Mouse (Mus musculus): ENCODE measurements around the gene Prlh. TPM values are rescaled to one million over a fixed set of nuclear protein-coding genes. Genes with fewer than 3 reads are reported as not detected.

Prlh gene
- polyA plus RNA-seq, 1 experiment from 2014 or later, result not detected

GRCm38 (mm10) chr1:90981346-90981745 is 28.4 kb downstream of the Prlh start:
- no peaks in the 10 kb centered on the region for H3K4me1 ChIP-seq (ENCODE audit: insufficient read depth)
- no peaks in the 10 kb centered on the region for H3K36me3 ChIP-seq (ENCODE audit: insufficient read depth)
- H3K4me2 ChIP-seq, result no peak overlapping the region
- no peaks in the 10 kb centered on the region for H3K27me3 ChIP-seq (ENCODE audit: insufficient read depth, low read length)
- H3K4me3 ChIP-seq (ENCODE audit: low read depth, low read length), result no peak overlapping the region
- H3K9me3 ChIP-seq (ENCODE audit: low read depth, low read length), result no peaks in the 10 kb centered on the region
- no peak for TF ChIP-seq CTCF (IDR thresholded peaks at IDR 0.05; ENCODE audit: low read depth)
- H3K27ac ChIP-seq (ENCODE audit: low read depth), result no peak overlapping the region
- ATAC-seq (ENCODE audit: insufficient read depth) (0 out of 2 replicates have a peak, but pooled peaks have one; percentile 4), DNase-seq (peak; percentile 41)
- H3K9ac ChIP-seq, result no peak overlapping the region
- WGBS, result 53% methylated on average over 3 of the region's 3 CpGs

- no peak for ATAC-seq (ENCODE audit: insufficient read depth)
- Histone ChIP-seq H3K9me3 (ENCODE audit: low read depth, low read length) (no peaks in the 10 kb centered on the region), H3K36me3 (ENCODE audit: insufficient read depth) (no peaks in the 10 kb centered on the region), H3K4me2 (no peak overlapping the region), H3K9ac (no peak overlapping the region), H3K27ac (ENCODE audit: low read depth) (no peak overlapping the region), H3K4me3 (ENCODE audit: low read depth, low read length) (no peak overlapping the region), H3K4me1 (ENCODE audit: insufficient read depth) (peaks cover 3% of the 10 kb centered on the region; the same call in 1 of the 2 replicates), H3K27me3 (ENCODE audit: insufficient read depth, low read length) (no peaks in the 10 kb centered on the region)
- no peak for DNase-seq
- 93% methylated on average over 1 of the region's 1 CpGs for WGBS
- TF ChIP-seq CTCF (IDR thresholded peaks at IDR 0.05; ENCODE audit: low read depth), result no peak
Measured at GRCm38 (mm10) chr1:90995916-90996315, 43.0 kb downstream of the Prlh start.

- Histone ChIP-seq H3K36me3 (ENCODE audit: insufficient read depth) (no peaks in the 10 kb centered on the region), H3K4me2 (no peak overlapping the region), H3K4me1 (ENCODE audit: insufficient read depth) (peaks cover 3% of the 10 kb centered on the region; the same call in 1 of the 2 replicates), H3K4me3 (ENCODE audit: low read depth, low read length) (no peak overlapping the region), H3K9me3 (ENCODE audit: low read depth, low read length) (no peaks in the 10 kb centered on the region), H3K9ac (no peak overlapping the region), H3K27me3 (ENCODE audit: insufficient read depth, low read length) (no peaks in the 10 kb centered on the region), H3K27ac (ENCODE audit: low read depth) (no peak overlapping the region)
- no peak for DNase-seq
- ATAC-seq (ENCODE audit: insufficient read depth), result no peak
- 46% methylated on average over 4 of the region's 4 CpGs for WGBS
- no peak for TF ChIP-seq CTCF (IDR thresholded peaks at IDR 0.05; ENCODE audit: low read depth)
Measured at GRCm38 (mm10) chr1:90997136-90997535, 44.2 kb downstream of the Prlh start.

GRCm38 (mm10) chr1:90997641-90998040 is 44.7 kb downstream of the Prlh start:
- WGBS, result 74% methylated on average over 5 of the region's 5 CpGs
- no peak overlapping the region; the same call in 1 of the 2 replicates for H3K4me2 ChIP-seq

GRCm38 (mm10) chr1:90998268-90998890 is 45.5 kb downstream of the Prlh start, which contains the start of gene Lrrfip1:
Lrrfip1 (plus strand) TSS chr1:90998737.
- Histone ChIP-seq H3K9me3 (ENCODE audit: low read depth, low read length) (no peaks in the 10 kb centered on the region), H3K36me3 (ENCODE audit: insufficient read depth) (no peaks in the 10 kb centered on the region), H3K4me1 (ENCODE audit: insufficient read depth) (peaks cover 3% of the 10 kb centered on the region; the same call in 1 of the 2 replicates), H3K4me3 (ENCODE audit: low read depth, low read length) (peak within 1 kb of the TSS; percentile 75), H3K27ac (ENCODE audit: low read depth) (peak within 1 kb of the TSS; percentile 42; the same call in 1 of the 2 replicates), H3K9ac (peak within 1 kb of the TSS; percentile 78), H3K4me2 (peak within 1 kb of the TSS; percentile 97), H3K27me3 (ENCODE audit: insufficient read depth, low read length) (no peaks in the 10 kb centered on the region)
- DNase-seq, result peak; percentile 77
- WGBS, result 3% methylated on average over 59 of the region's 59 CpGs
- ATAC-seq (ENCODE audit: insufficient read depth), result peak; percentile 85
- no peak for TF ChIP-seq CTCF (IDR thresholded peaks at IDR 0.05; ENCODE audit: low read depth)

More at GRCm38 (mm10) chr1:90997641-90998040, 44.7 kb downstream of the Prlh start:
- TF ChIP-seq CTCF (IDR thresholded peaks at IDR 0.05; ENCODE audit: low read depth), result no peak
- H3K27me3 ChIP-seq (ENCODE audit: insufficient read depth, low read length), result no peaks in the 10 kb centered on the region
- no peaks in the 10 kb centered on the region for H3K9me3 ChIP-seq (ENCODE audit: low read depth, low read length)
- H3K36me3 ChIP-seq (ENCODE audit: insufficient read depth), result no peaks in the 10 kb centered on the region
- no peak overlapping the region for H3K4me3 ChIP-seq (ENCODE audit: low read depth, low read length)
- ATAC-seq (ENCODE audit: insufficient read depth) (no peak), DNase-seq (no peak)
- peaks cover 3% of the 10 kb centered on the region; the same call in 1 of the 2 replicates for H3K4me1 ChIP-seq (ENCODE audit: insufficient read depth)
- no peak overlapping the region for H3K9ac ChIP-seq
- no peak overlapping the region for H3K27ac ChIP-seq (ENCODE audit: low read depth)

GRCm38 (mm10) chr1:90998891-90999611 is 46.1 kb downstream of the Prlh start:
- ATAC-seq (ENCODE audit: insufficient read depth), result peak; percentile 79
- Histone ChIP-seq H3K27me3 (ENCODE audit: insufficient read depth, low read length) (no peaks in the 10 kb centered on the region), H3K9ac (peak overlapping the region; percentile 78), H3K36me3 (ENCODE audit: insufficient read depth) (no peaks in the 10 kb centered on the region), H3K4me3 (ENCODE audit: low read depth, low read length) (peak overlapping the region; percentile 75), H3K27ac (ENCODE audit: low read depth) (peak overlapping the region; percentile 42; the same call in 1 of the 2 replicates), H3K9me3 (ENCODE audit: low read depth, low read length) (no peaks in the 10 kb centered on the region), H3K4me1 (ENCODE audit: insufficient read depth) (peaks cover 3% of the 10 kb centered on the region; the same call in 1 of the 2 replicates), H3K4me2 (peak overlapping the region; percentile 97)
- no peak for TF ChIP-seq CTCF (IDR thresholded peaks at IDR 0.05; ENCODE audit: low read depth)
- 1% methylated on average over 41 of the region's 41 CpGs for WGBS
- peak; percentile 56 for DNase-seq

Data from lung, embryonic 14.5 days (tissue).